Mouse (Mus musculus): ENCODE measurements around the gene Tmem8. TPM values are rescaled to one million over a fixed set of nuclear protein-coding genes. Genes with fewer than 3 reads are reported as not detected.

The Tmem8 gene
- polyA plus RNA-seq, 1 experiment: 1.5 TPM

GRCm38 (mm10) chr17:26100166-26100565 lies 12.9 kb upstream of the Tmem8 start:
- Histone ChIP-seq H3K36me3 (ENCODE audit: control insufficient read depth, insufficient read depth) (no peaks in the 10 kb centered on the region), H3K79me3 (ENCODE audit: low read depth) (no peaks in the 10 kb centered on the region), H3K27me3 (ENCODE audit: control insufficient read depth, insufficient read depth, insufficient read length) (no peaks in the 10 kb centered on the region), H3K79me2 (ENCODE audit: control insufficient read depth, insufficient read depth) (no peaks in the 10 kb centered on the region), H3ac (ENCODE audit: control insufficient read depth, insufficient read length, low read depth) (no peak overlapping the region), H3K4me3 (ENCODE audit: insufficient read depth, poor library complexity, severe bottlenecking) (no peak overlapping the region)
- TF ChIP-seq MAX (IDR thresholded peaks at IDR 0.05) (no peak), USF1 (IDR thresholded peaks at IDR 0.05; ENCODE audit: low read depth) (no peak), MYOG (IDR thresholded peaks at IDR 0.05; ENCODE audit: control insufficient read depth, extremely low read depth, insufficient read length) (no peak)

DNA sequence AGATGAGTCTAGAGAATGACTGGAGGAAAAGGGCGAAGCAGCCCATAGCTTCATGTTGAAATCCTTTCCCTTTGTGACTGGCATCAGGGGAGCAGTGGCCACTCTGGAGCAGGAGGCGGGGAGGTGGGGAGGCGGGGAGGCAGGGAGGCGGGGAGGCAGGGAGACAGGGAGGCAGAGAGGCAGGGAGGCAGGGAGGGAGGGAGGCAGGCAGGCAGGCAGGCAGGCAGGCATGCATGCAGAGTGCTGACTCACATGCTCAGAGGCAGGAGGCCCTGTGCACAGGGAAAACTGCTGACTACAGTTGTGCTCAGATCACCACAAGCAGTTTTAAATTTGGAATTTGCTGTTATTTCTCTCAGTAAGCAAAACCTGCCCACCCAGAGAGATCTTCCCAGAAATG lies 11.6 kb upstream of the Tmem8 start:
- no peaks in the 10 kb centered on the region for H3K79me3 ChIP-seq (ENCODE audit: low read depth)
- TF ChIP-seq CTCF (IDR thresholded peaks at IDR 0.05; ENCODE audit: control insufficient read depth, insufficient read depth, insufficient read length) (no peak), MYOD1 (IDR thresholded peaks at IDR 0.05; ENCODE audit: control insufficient read depth, insufficient read length, low read depth) (no peak), FOSL1 (IDR thresholded peaks at IDR 0.05; ENCODE audit: insufficient read depth, low read length, poor library complexity, severe bottlenecking) (no peak), USF1 (IDR thresholded peaks at IDR 0.05; ENCODE audit: low read depth) (no peak), MAX (IDR thresholded peaks at IDR 0.05) (no peak), CEBPB (IDR thresholded peaks at IDR 0.05; ENCODE audit: low read depth) (no peak), MYOG (IDR thresholded peaks at IDR 0.05; ENCODE audit: control insufficient read depth, extremely low read depth, insufficient read length) (no peak)

DNA sequence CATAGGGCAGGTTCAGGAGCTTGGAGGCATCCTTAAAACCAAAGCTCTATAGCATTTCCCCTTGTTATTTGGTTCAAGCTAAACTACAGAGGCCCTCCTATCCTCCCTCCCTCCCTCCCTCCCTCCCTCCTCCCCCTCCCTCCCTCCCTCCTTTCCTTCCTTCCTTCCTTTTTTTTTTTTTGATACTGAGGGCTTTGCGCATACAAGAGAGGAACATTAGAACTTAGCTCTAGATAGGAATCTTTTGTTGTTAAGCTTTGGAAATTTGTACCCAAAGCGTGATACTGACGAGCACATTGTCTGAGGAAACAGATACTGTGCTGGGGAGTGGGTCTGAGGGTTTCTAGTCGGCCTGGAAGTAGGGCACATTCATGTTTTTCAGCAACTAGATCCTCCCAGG lies 7.5 kb upstream of the Tmem8 start:
- no peaks in the 10 kb centered on the region for H3K79me3 ChIP-seq (ENCODE audit: low read depth)
- TF ChIP-seq CTCF (IDR thresholded peaks at IDR 0.05; ENCODE audit: control insufficient read depth, insufficient read depth, insufficient read length): no peak
- TF ChIP-seq MYOG (IDR thresholded peaks at IDR 0.05; ENCODE audit: control insufficient read depth, extremely low read depth, insufficient read length): no peak
- no peak for TF ChIP-seq MAX (IDR thresholded peaks at IDR 0.05)
- TF ChIP-seq CEBPB (IDR thresholded peaks at IDR 0.05; ENCODE audit: low read depth): no peak
- no peak for TF ChIP-seq MYOD1 (IDR thresholded peaks at IDR 0.05; ENCODE audit: control insufficient read depth, insufficient read length, low read depth)
- TF ChIP-seq FOSL1 (IDR thresholded peaks at IDR 0.05; ENCODE audit: insufficient read depth, low read length, poor library complexity, severe bottlenecking): no peak
- TF ChIP-seq USF1 (IDR thresholded peaks at IDR 0.05; ENCODE audit: low read depth): no peak
- no peaks in the 10 kb centered on the region for H3K79me2 ChIP-seq (ENCODE audit: control insufficient read depth, insufficient read depth)
- no peak overlapping the region for H3ac ChIP-seq (ENCODE audit: control insufficient read depth, insufficient read length, low read depth)
- no peaks in the 10 kb centered on the region for H3K36me3 ChIP-seq (ENCODE audit: control insufficient read depth, insufficient read depth)
- no peaks in the 10 kb centered on the region for H3K27me3 ChIP-seq (ENCODE audit: control insufficient read depth, insufficient read depth, insufficient read length)
- no peak overlapping the region for H3K4me3 ChIP-seq (ENCODE audit: insufficient read depth, poor library complexity, severe bottlenecking)

More for the DNA sequence above, 11.6 kb upstream of the Tmem8 start:
- H3K27me3 ChIP-seq (ENCODE audit: control insufficient read depth, insufficient read depth, insufficient read length): no peaks in the 10 kb centered on the region
- H3K4me3 ChIP-seq (ENCODE audit: insufficient read depth, poor library complexity, severe bottlenecking): no peak overlapping the region
- H3K36me3 ChIP-seq (ENCODE audit: control insufficient read depth, insufficient read depth): no peaks in the 10 kb centered on the region
- H3K79me2 ChIP-seq (ENCODE audit: control insufficient read depth, insufficient read depth): no peaks in the 10 kb centered on the region
- no peak overlapping the region for H3ac ChIP-seq (ENCODE audit: control insufficient read depth, insufficient read length, low read depth)

GRCm38 (mm10) chr17:26110156-26110555 lies 2.9 kb upstream of the Tmem8 start:
- Histone ChIP-seq H3K4me3 (ENCODE audit: insufficient read depth, poor library complexity, severe bottlenecking) (no peak overlapping the region), H3K36me3 (ENCODE audit: control insufficient read depth, insufficient read depth) (no peaks in the 10 kb centered on the region), H3K79me3 (ENCODE audit: low read depth) (no peaks in the 10 kb centered on the region), H3K27me3 (ENCODE audit: control insufficient read depth, insufficient read depth, insufficient read length) (peaks cover 19% of the 10 kb centered on the region), H3ac (ENCODE audit: control insufficient read depth, insufficient read length, low read depth) (no peak overlapping the region), H3K79me2 (ENCODE audit: control insufficient read depth, insufficient read depth) (no peaks in the 10 kb centered on the region)
- no peak for TF ChIP-seq CTCF (IDR thresholded peaks at IDR 0.05; ENCODE audit: control insufficient read depth, insufficient read depth, insufficient read length)
- no peak for TF ChIP-seq USF1 (IDR thresholded peaks at IDR 0.05; ENCODE audit: low read depth)
- no peak for TF ChIP-seq MYOD1 (IDR thresholded peaks at IDR 0.05; ENCODE audit: control insufficient read depth, insufficient read length, low read depth)
- TF ChIP-seq CEBPB (IDR thresholded peaks at IDR 0.05; ENCODE audit: low read depth): no peak
- TF ChIP-seq MAX (IDR thresholded peaks at IDR 0.05): no peak
- TF ChIP-seq FOSL1 (IDR thresholded peaks at IDR 0.05; ENCODE audit: insufficient read depth, low read length, poor library complexity, severe bottlenecking): no peak
- no peak for TF ChIP-seq MYOG (IDR thresholded peaks at IDR 0.05; ENCODE audit: control insufficient read depth, extremely low read depth, insufficient read length)

DNA sequence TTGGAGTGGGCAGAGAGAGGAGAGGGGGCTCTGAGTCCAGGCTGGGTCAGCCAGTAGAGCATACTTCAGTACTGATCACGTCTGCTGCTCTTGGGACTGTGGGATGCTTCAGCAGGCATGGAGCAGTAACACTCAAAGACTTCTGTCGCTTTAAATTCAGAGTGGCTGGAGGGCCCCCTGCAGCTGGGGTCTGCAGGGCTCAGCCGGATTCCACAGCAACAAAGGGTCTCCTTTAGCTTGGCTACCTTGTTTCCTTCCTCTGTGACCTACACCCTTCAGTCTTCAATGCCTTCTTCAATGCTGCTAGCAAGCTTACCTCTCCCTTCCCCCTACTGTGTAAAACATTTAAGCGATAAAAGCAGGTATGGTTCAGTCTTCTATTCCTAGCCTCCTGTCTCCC lies 2.1 kb upstream of the Tmem8 start:
- TF ChIP-seq MAX (IDR thresholded peaks at IDR 0.05): no peak
- no peak for TF ChIP-seq USF1 (IDR thresholded peaks at IDR 0.05; ENCODE audit: low read depth)
- no peak for TF ChIP-seq FOSL1 (IDR thresholded peaks at IDR 0.05; ENCODE audit: insufficient read depth, low read length, poor library complexity, severe bottlenecking)
- no peak for TF ChIP-seq MYOD1 (IDR thresholded peaks at IDR 0.05; ENCODE audit: control insufficient read depth, insufficient read length, low read depth)
- TF ChIP-seq CEBPB (IDR thresholded peaks at IDR 0.05; ENCODE audit: low read depth): no peak
- no peak for TF ChIP-seq MYOG (IDR thresholded peaks at IDR 0.05; ENCODE audit: control insufficient read depth, extremely low read depth, insufficient read length)
- TF ChIP-seq CTCF (IDR thresholded peaks at IDR 0.05; ENCODE audit: control insufficient read depth, insufficient read depth, insufficient read length): no peak
- no peak overlapping the region for H3K4me3 ChIP-seq (ENCODE audit: insufficient read depth, poor library complexity, severe bottlenecking)
- peaks cover 28% of the 10 kb centered on the region for H3K27me3 ChIP-seq (ENCODE audit: control insufficient read depth, insufficient read depth, insufficient read length)
- no peaks in the 10 kb centered on the region for H3K79me3 ChIP-seq (ENCODE audit: low read depth)
- H3K79me2 ChIP-seq (ENCODE audit: control insufficient read depth, insufficient read depth): no peaks in the 10 kb centered on the region
- H3K36me3 ChIP-seq (ENCODE audit: control insufficient read depth, insufficient read depth): no peaks in the 10 kb centered on the region
- H3ac ChIP-seq (ENCODE audit: control insufficient read depth, insufficient read length, low read depth): no peak overlapping the region

- TF ChIP-seq CTCF (IDR thresholded peaks at IDR 0.05; ENCODE audit: control insufficient read depth, insufficient read depth, insufficient read length) (no peak), MAX (IDR thresholded peaks at IDR 0.05) (no peak), USF1 (IDR thresholded peaks at IDR 0.05; ENCODE audit: low read depth) (no peak), FOSL1 (IDR thresholded peaks at IDR 0.05; ENCODE audit: insufficient read depth, low read length, poor library complexity, severe bottlenecking) (no peak)
- H3K4me3 ChIP-seq (ENCODE audit: insufficient read depth, poor library complexity, severe bottlenecking): no peak overlapping the region
- no peaks in the 10 kb centered on the region for H3K79me2 ChIP-seq (ENCODE audit: control insufficient read depth, insufficient read depth)
- no peak overlapping the region for H3ac ChIP-seq (ENCODE audit: control insufficient read depth, insufficient read length, low read depth)
- peaks cover 28% of the 10 kb centered on the region for H3K27me3 ChIP-seq (ENCODE audit: control insufficient read depth, insufficient read depth, insufficient read length)
- H3K79me3 ChIP-seq (ENCODE audit: low read depth): no peaks in the 10 kb centered on the region
- no peaks in the 10 kb centered on the region for H3K36me3 ChIP-seq (ENCODE audit: control insufficient read depth, insufficient read depth)
Observed at GRCm38 (mm10) chr17:26111722-26112121, 1.4 kb upstream of the Tmem8 start.

Measured in C2C12 (cell line).